28 mouse cellular contexts compared by ENCODE assay signal in genomic region chr12:9901948-9902347, GRCm38 (mm10).
DNase-seq lines count a peak whose midpoint lies in the region; ATAC-seq and TF ChIP-seq lines count a peak whose summit lies in the region.
"Had no signal": no experiment of that assay in that cellular context is flagged by ENCODE, and none has a peak within 500 bp of the region (broad histone marks: within the 10 kb centered on the region; RNA-seq: fewer than 3 reads in every experiment).

No protein-coding gene starts in this region.

- no peak overlapping the region for H3K4me3 ChIP-seq in kidney, embryonic 14.5 days (ENCODE audit: low read length)
- H3K4me3 ChIP-seq in lung, embryonic 16.5 days (ENCODE audit: low read length): no peak overlapping the region
- H3K4me3 ChIP-seq in lung, adult 2 months (replicated peaks; ENCODE audit: extremely low read depth, low read depth, low read length): no peak overlapping the region
- H3K4me3 ChIP-seq in lung, postnatal 0 days (ENCODE audit: low read depth, low read length): no peak overlapping the region
- H3K4me3 ChIP-seq: embryonic facial prominence, embryonic 13.5 days; erythroblast, embryonic 14.5 days; layer of hippocampus, adult 2 months; limb, embryonic 12.5 days; liver, embryonic 13.5 days; stomach, embryonic 15.5 days had no signal

- TF ChIP-seq EP300 in lung, postnatal 0 days (IDR thresholded peaks at IDR 0.05): peak; percentile 43; the same call in 1 of the 2 replicates

- no peak for TF ChIP-seq POLR2A in lung, adult 2 months (IDR thresholded peaks at IDR 0.05; ENCODE audit: borderline replicate concordance, extremely low read depth, low read depth, low read length)

- H3K9me3 ChIP-seq in kidney, embryonic 14.5 days (ENCODE audit: control insufficient read depth, low read length): no peaks in the 10 kb centered on the region
- H3K9me3 ChIP-seq in lung, embryonic 16.5 days (ENCODE audit: control insufficient read depth, low read length): no peaks in the 10 kb centered on the region
- no peaks in the 10 kb centered on the region for H3K9me3 ChIP-seq in lung, postnatal 0 days (ENCODE audit: low read length)
- H3K9me3 ChIP-seq: embryonic facial prominence, embryonic 13.5 days; limb, embryonic 12.5 days; liver, embryonic 13.5 days; stomach, embryonic 15.5 days had no signal

- no peak overlapping the region for H3K9ac ChIP-seq in kidney, embryonic 14.5 days (ENCODE audit: low read depth, low read length)
- no peak overlapping the region for H3K9ac ChIP-seq in lung, embryonic 16.5 days (ENCODE audit: low read length)
- H3K9ac ChIP-seq in lung, postnatal 0 days (replicated peaks; ENCODE audit: low read depth): no peak overlapping the region
- H3K9ac ChIP-seq: embryonic facial prominence, embryonic 13.5 days; limb, embryonic 12.5 days; liver, embryonic 13.5 days; stomach, embryonic 15.5 days had no signal

- no peak for TF ChIP-seq CTCF in lung, adult 2 months (IDR thresholded peaks at IDR 0.05; ENCODE audit: insufficient read depth, low read length)
- TF ChIP-seq CTCF in lung, postnatal 0 days (IDR thresholded peaks at IDR 0.05): no peak

- no peak for DNase-seq in kidney, adult 18-20 months
- no peak for DNase-seq in lung, adult 2 months
- DNase-seq in lung, postnatal 0 days (ENCODE audit: low spot score): peak; percentile 67
- no peak for DNase-seq in urinary bladder, postnatal 14 days (ENCODE audit: low spot score)
- DNase-seq in thymus, postnatal 14 days: no peak
- DNase-seq: adrenal gland, adult 2 months; cerebellum, adult 8-10 months; cerebellum, postnatal 36 days; embryo, embryonic 11 days; heart, adult 11 months; kidney, postnatal 14 days; liver, embryonic 13.5 days; right cerebral cortex, postnatal 4 days; thymus, adult 2 months had no signal

- no peaks in the 10 kb centered on the region for H3K36me3 ChIP-seq in kidney, embryonic 14.5 days (ENCODE audit: control insufficient read depth, insufficient read depth, low read length)
- no peaks in the 10 kb centered on the region for H3K36me3 ChIP-seq in lung, embryonic 16.5 days (ENCODE audit: control insufficient read depth, insufficient read depth, low read length)
- no peaks in the 10 kb centered on the region for H3K36me3 ChIP-seq in lung, postnatal 0 days (ENCODE audit: insufficient read depth, low read length)
- H3K36me3 ChIP-seq: embryonic facial prominence, embryonic 13.5 days; limb, embryonic 12.5 days; liver, embryonic 13.5 days; stomach, embryonic 15.5 days had no signal

- ATAC-seq in kidney, embryonic 14.5 days (ENCODE audit: low FRiP score, low TSS enrichment): peak; percentile 53; the same call in 1 of the 2 replicates
- ATAC-seq in lung, embryonic 16.5 days (ENCODE audit: low read depth): peak; percentile 95
- peak; percentile 56; the same call in 1 of the 2 replicates for ATAC-seq in lung, postnatal 0 days
- no peak for ATAC-seq in cerebellum, adult (ENCODE audit: insufficient number of reproducible peaks, low FRiP score, low TSS enrichment)
- ATAC-seq: CD4-positive, CD25-positive, alpha-beta regulatory T cell, adult 4 months; forebrain, embryonic 14.5 days; hindbrain, postnatal 0 days; intestine, embryonic 16.5 days had no signal

- WGBS in kidney, embryonic 14.5 days: 27% methylated on average over 2 of the region's 2 CpGs
- 24% methylated on average over 2 of the region's 2 CpGs for WGBS in lung, embryonic 16.5 days
- 33% methylated on average over 2 of the region's 2 CpGs for WGBS in lung, adult 2 months
- 34% methylated on average over 2 of the region's 2 CpGs for WGBS in lung, postnatal 0 days

- no peaks in the 10 kb centered on the region for H3K4me1 ChIP-seq in kidney, embryonic 14.5 days (ENCODE audit: control insufficient read depth, insufficient read depth, low read length)
- H3K4me1 ChIP-seq in lung, embryonic 16.5 days (replicated peaks; ENCODE audit: control insufficient read depth, insufficient read depth, low read length): peaks cover 6% of the 10 kb centered on the region; the same call in 1 of the 2 replicates
- no peaks in the 10 kb centered on the region for H3K4me1 ChIP-seq in lung, adult 2 months (ENCODE audit: control insufficient read depth, insufficient read depth, low read length)
- H3K4me1 ChIP-seq in lung, postnatal 0 days (ENCODE audit: insufficient read depth, low read depth, low read length): no peaks in the 10 kb centered on the region
- H3K4me1 ChIP-seq: embryonic facial prominence, embryonic 13.5 days; limb, embryonic 12.5 days; liver, embryonic 13.5 days; stomach, embryonic 15.5 days had no signal

- H3K27ac ChIP-seq in kidney, embryonic 14.5 days (ENCODE audit: low read depth, low read length): no peak overlapping the region
- H3K27ac ChIP-seq in lung, embryonic 16.5 days (ENCODE audit: low read length): no peak overlapping the region
- H3K27ac ChIP-seq in lung, postnatal 0 days (ENCODE audit: low read length): no peak overlapping the region
- H3K27ac ChIP-seq: embryonic facial prominence, embryonic 13.5 days; hindbrain, postnatal 0 days; layer of hippocampus, adult 2 months; limb, embryonic 12.5 days; liver, embryonic 13.5 days; stomach, embryonic 15.5 days had no signal

- H3K27me3 ChIP-seq in kidney, embryonic 14.5 days (ENCODE audit: control insufficient read depth, insufficient read depth, low read length): no peaks in the 10 kb centered on the region
- no peaks in the 10 kb centered on the region for H3K27me3 ChIP-seq in lung, embryonic 16.5 days (ENCODE audit: control insufficient read depth, insufficient read depth, low read depth, low read length)
- H3K27me3 ChIP-seq in lung, postnatal 0 days (replicated peaks; ENCODE audit: insufficient read depth, low read length): no peaks in the 10 kb centered on the region
- H3K27me3 ChIP-seq: embryonic facial prominence, embryonic 13.5 days; limb, embryonic 12.5 days; liver, embryonic 13.5 days; stomach, embryonic 15.5 days had no signal

- H3K4me2 ChIP-seq in kidney, embryonic 14.5 days (replicated peaks; ENCODE audit: low read depth, low read length): no peak overlapping the region
- H3K4me2 ChIP-seq in lung, embryonic 16.5 days (ENCODE audit: low read depth, low read length): no peak overlapping the region
- no peak overlapping the region for H3K4me2 ChIP-seq in lung, postnatal 0 days (replicated peaks; ENCODE audit: low read depth, low read length)
- H3K4me2 ChIP-seq: embryonic facial prominence, embryonic 13.5 days; heart, embryonic 11.5 days; limb, embryonic 12.5 days; liver, embryonic 13.5 days; midbrain, embryonic 11.5 days; stomach, embryonic 15.5 days had no signal
